Mouse (Mus musculus): ENCODE results near the gene Gm47955. TPM values are rescaled to one million over a fixed set of nuclear protein-coding genes. Genes with fewer than 3 reads are reported as not detected.
"Not testable (repeated sequence)": the region's sequence is repeated elsewhere in the genome, so short reads cannot be mapped to it uniquely, and the experiment has no call there.

The Gm47955 gene
- polyA plus RNA-seq, 1 experiment: not detected

GRCm38 (mm10) chr1:82948601-82949000 lies 11.5 kb upstream of the Gm47955 start:
- no peak overlapping the region for H3K4me3 ChIP-seq (ENCODE audit: insufficient read depth, low read depth, low read length)
- H3K4me1 ChIP-seq (ENCODE audit: control insufficient read depth, insufficient read depth, low read length): no peaks in the 10 kb centered on the region
- TF ChIP-seq CTCF (conservative IDR thresholded peaks at IDR 0.05; ENCODE audit: insufficient read depth, insufficient read length, low read depth, low read length) (no peak), POLR2A (IDR thresholded peaks at IDR 0.05; ENCODE audit: low read depth, low read length) (no peak)
- 91% methylated on average over 2 of the region's 2 CpGs for WGBS
- H3K36me3 ChIP-seq (ENCODE audit: control insufficient read depth, insufficient read depth, low read length): no peaks in the 10 kb centered on the region
- no peak overlapping the region for H3K27ac ChIP-seq (ENCODE audit: insufficient read depth, low read depth, low read length)
- no peaks in the 10 kb centered on the region for H3K27me3 ChIP-seq (replicated peaks; ENCODE audit: control insufficient read depth, insufficient read depth, low read length)
- no peak for DNase-seq

- not testable (repeated sequence) for H3K27ac ChIP-seq (ENCODE audit: insufficient read depth, low read depth, low read length); H3K27me3 ChIP-seq (replicated peaks; ENCODE audit: control insufficient read depth, insufficient read depth, low read length); DNase-seq; H3K4me1 ChIP-seq (ENCODE audit: control insufficient read depth, insufficient read depth, low read length); H3K36me3 ChIP-seq (ENCODE audit: control insufficient read depth, insufficient read depth, low read length); H3K4me3 ChIP-seq (ENCODE audit: insufficient read depth, low read depth, low read length)
Observed at GRCm38 (mm10) chr1:82955913-82956312, 4.2 kb upstream of the Gm47955 start, which contains the start of gene Gm7544. Gm7544 (minus strand) TSS chr1:82956013.

- Histone ChIP-seq H3K4me1 (ENCODE audit: control insufficient read depth, insufficient read depth, low read length) (no peaks in the 10 kb centered on the region), H3K36me3 (ENCODE audit: control insufficient read depth, insufficient read depth, low read length) (no peaks in the 10 kb centered on the region), H3K27ac (ENCODE audit: insufficient read depth, low read depth, low read length) (no peak overlapping the region), H3K4me3 (ENCODE audit: insufficient read depth, low read depth, low read length) (no peak overlapping the region), H3K27me3 (replicated peaks; ENCODE audit: control insufficient read depth, insufficient read depth, low read length) (no peaks in the 10 kb centered on the region)
- TF ChIP-seq CTCF (conservative IDR thresholded peaks at IDR 0.05; ENCODE audit: insufficient read depth, insufficient read length, low read depth, low read length) (no peak), POLR2A (IDR thresholded peaks at IDR 0.05; ENCODE audit: low read depth, low read length) (no peak)
- 70% methylated on average over 3 of the region's 3 CpGs for WGBS
- no peak for DNase-seq
Observed at GRCm38 (mm10) chr1:82966413-82966812, 6.3 kb downstream of the Gm47955 start.

GRCm38 (mm10) chr1:82972046-82972445 lies 12.0 kb downstream of the Gm47955 start:
- DNase-seq: peak; percentile 52
- no peak overlapping the region for H3K27ac ChIP-seq (ENCODE audit: insufficient read depth, low read depth, low read length)
- H3K4me3 ChIP-seq (ENCODE audit: insufficient read depth, low read depth, low read length): no peak overlapping the region
- WGBS: 45% methylated on average over 4 of the region's 4 CpGs
- no peaks in the 10 kb centered on the region for H3K27me3 ChIP-seq (replicated peaks; ENCODE audit: control insufficient read depth, insufficient read depth, low read length)
- H3K4me1 ChIP-seq (ENCODE audit: control insufficient read depth, insufficient read depth, low read length): no peaks in the 10 kb centered on the region
- TF ChIP-seq CTCF (conservative IDR thresholded peaks at IDR 0.05; ENCODE audit: insufficient read depth, insufficient read length, low read depth, low read length) (no peak), POLR2A (IDR thresholded peaks at IDR 0.05; ENCODE audit: low read depth, low read length) (no peak)
- no peaks in the 10 kb centered on the region for H3K36me3 ChIP-seq (ENCODE audit: control insufficient read depth, insufficient read depth, low read length)

GRCm38 (mm10) chr1:82973244-82973643 lies 13.2 kb downstream of the Gm47955 start:
- H3K4me3 ChIP-seq (ENCODE audit: insufficient read depth, low read depth, low read length): no peak overlapping the region
- H3K36me3 ChIP-seq (ENCODE audit: control insufficient read depth, insufficient read depth, low read length): no peaks in the 10 kb centered on the region
- no peak overlapping the region for H3K27ac ChIP-seq (ENCODE audit: insufficient read depth, low read depth, low read length)
- WGBS: 85% methylated on average over 1 of the region's 1 CpGs
- H3K4me1 ChIP-seq (ENCODE audit: control insufficient read depth, insufficient read depth, low read length): no peaks in the 10 kb centered on the region
- DNase-seq: peak; percentile 46
- H3K27me3 ChIP-seq (replicated peaks; ENCODE audit: control insufficient read depth, insufficient read depth, low read length): no peaks in the 10 kb centered on the region
- no peak for TF ChIP-seq POLR2A (IDR thresholded peaks at IDR 0.05; ENCODE audit: low read depth, low read length)
- no peak for TF ChIP-seq CTCF (conservative IDR thresholded peaks at IDR 0.05; ENCODE audit: insufficient read depth, insufficient read length, low read depth, low read length)

- 64% methylated on average over 6 of the region's 6 CpGs for WGBS
- Histone ChIP-seq H3K4me3 (ENCODE audit: insufficient read depth, low read depth, low read length) (no peak overlapping the region), H3K27ac (ENCODE audit: insufficient read depth, low read depth, low read length) (no peak overlapping the region), H3K36me3 (ENCODE audit: control insufficient read depth, insufficient read depth, low read length) (no peaks in the 10 kb centered on the region), H3K27me3 (replicated peaks; ENCODE audit: control insufficient read depth, insufficient read depth, low read length) (no peaks in the 10 kb centered on the region), H3K4me1 (ENCODE audit: control insufficient read depth, insufficient read depth, low read length) (no peaks in the 10 kb centered on the region)
- no peak for DNase-seq
- TF ChIP-seq CTCF (conservative IDR thresholded peaks at IDR 0.05; ENCODE audit: insufficient read depth, insufficient read length, low read depth, low read length) (no peak), POLR2A (IDR thresholded peaks at IDR 0.05; ENCODE audit: low read depth, low read length) (no peak)
Observed at GRCm38 (mm10) chr1:82973901-82974300, 13.8 kb downstream of the Gm47955 start.

- no peak overlapping the region for H3K27ac ChIP-seq (ENCODE audit: insufficient read depth, low read depth, low read length)
- no peak overlapping the region for H3K4me3 ChIP-seq (ENCODE audit: insufficient read depth, low read depth, low read length)
Observed at GRCm38 (mm10) chr1:82974342-82974741, 14.3 kb downstream of the Gm47955 start.

GRCm38 (mm10) chr1:82975750-82976149 lies 15.7 kb downstream of the Gm47955 start:
- Histone ChIP-seq H3K27me3 (replicated peaks; ENCODE audit: control insufficient read depth, insufficient read depth, low read length) (no peaks in the 10 kb centered on the region), H3K4me3 (ENCODE audit: insufficient read depth, low read depth, low read length) (no peak overlapping the region), H3K27ac (ENCODE audit: insufficient read depth, low read depth, low read length) (no peak overlapping the region), H3K36me3 (ENCODE audit: control insufficient read depth, insufficient read depth, low read length) (no peaks in the 10 kb centered on the region), H3K4me1 (ENCODE audit: control insufficient read depth, insufficient read depth, low read length) (no peaks in the 10 kb centered on the region)
- DNase-seq: peak; percentile 21
- TF ChIP-seq CTCF (conservative IDR thresholded peaks at IDR 0.05; ENCODE audit: insufficient read depth, insufficient read length, low read depth, low read length) (no peak), POLR2A (IDR thresholded peaks at IDR 0.05; ENCODE audit: low read depth, low read length) (no peak)
- 72% methylated on average over 5 of the region's 5 CpGs for WGBS

More at GRCm38 (mm10) chr1:82974342-82974741, 14.3 kb downstream of the Gm47955 start:
- no peaks in the 10 kb centered on the region for H3K27me3 ChIP-seq (replicated peaks; ENCODE audit: control insufficient read depth, insufficient read depth, low read length)
- no peaks in the 10 kb centered on the region for H3K4me1 ChIP-seq (ENCODE audit: control insufficient read depth, insufficient read depth, low read length)
- DNase-seq: no peak
- no peak for TF ChIP-seq POLR2A (IDR thresholded peaks at IDR 0.05; ENCODE audit: low read depth, low read length)
- H3K36me3 ChIP-seq (ENCODE audit: control insufficient read depth, insufficient read depth, low read length): no peaks in the 10 kb centered on the region
- 76% methylated on average over 9 of the region's 9 CpGs for WGBS
